Mouse (Mus musculus) erythroblast, embryonic 14.5 days (primary cell): Measurements from ENCODE around the gene Mospd2. TPM values are rescaled to one million over a fixed set of nuclear protein-coding genes. Genes with fewer than 3 reads are reported as not detected.

Source experiments
- H3K27me3 ChIP-seq: 2 replicates; pipeline ENCODE4 v1.6.1; 2012; ENCODE audit warnings: inconsistent platforms; ENCODE audit not compliant: control insufficient read depth
- H3K36me3 ChIP-seq: 2 replicates; pipeline ENCODE4 v1.6.1; 2012; ENCODE audit warnings: mild to moderate bottlenecking, inconsistent platforms; ENCODE audit not compliant: control insufficient read depth
- H3K4me1 ChIP-seq: 2 replicates; pipeline ENCODE4 v1.6.1; 2012; ENCODE audit warnings: inconsistent platforms; ENCODE audit not compliant: control insufficient read depth
- H3K4me3 ChIP-seq: replicated peaks from 2 replicates; pipeline ENCODE3; 2012; ENCODE audit warnings: moderate library complexity, mild to moderate bottlenecking, inconsistent platforms
- H3K9me3 ChIP-seq: 2 replicates; pipeline ENCODE4 v1.6.1; 2012; ENCODE audit warnings: low read length, inconsistent platforms, mixed read lengths; ENCODE audit not compliant: control insufficient read depth
- GATA1 ChIP-seq: IDR thresholded peaks from 2 replicates; pipeline ENCODE4 v1.6.1; 2012; ENCODE audit warnings: low read length, inconsistent platforms, mixed read lengths
- TAL1 ChIP-seq: IDR thresholded peaks from 3 replicates; pipeline ENCODE4 v1.6.1; 2012; ENCODE audit warnings: low read length, inconsistent platforms, mixed read lengths
- polyA plus RNA-seq: library from polyadenylated mRNA; stranded (reverse); fragments of >175 nt; gene quantifications from 2 replicates; pipeline ENCODE4 v1.2.3, GENCODE M21; 2012

The Mospd2 gene
- polyA plus RNA-seq: 0.02 and 0.03 TPM in 2 replicates

DNA sequence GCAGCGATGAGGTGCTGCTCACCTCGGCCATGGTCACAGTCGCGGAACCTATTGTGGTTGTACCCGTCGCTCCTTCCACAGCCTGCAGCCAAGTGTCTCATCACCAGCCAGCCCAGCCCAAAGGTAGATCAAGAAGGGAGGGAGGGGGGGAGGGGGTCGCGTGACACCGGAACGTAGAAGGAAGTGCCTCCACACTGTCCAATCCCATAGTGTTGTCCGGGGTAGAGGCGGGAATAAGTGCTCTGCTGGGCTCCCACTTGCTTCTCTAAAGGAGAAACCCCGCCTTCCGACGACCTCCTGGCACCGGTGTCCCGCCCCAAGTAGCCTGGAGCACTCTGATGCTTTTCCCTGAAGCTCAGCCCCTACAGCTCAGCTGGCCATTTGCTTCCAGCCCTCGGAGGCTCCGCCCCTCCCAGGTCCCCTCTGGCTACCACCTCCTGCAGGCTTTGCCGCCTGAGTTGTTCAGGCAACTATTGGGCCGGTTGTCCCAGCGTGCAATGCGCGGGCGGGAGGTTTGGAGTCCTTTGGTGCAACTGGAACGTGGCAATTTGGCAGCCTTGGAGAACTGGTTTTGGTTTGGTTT, at the start of gene Mospd2, which contains the start of gene Fancb:
TSS of gene Mospd2 (minus strand) at position 183 of the 583 bp plus-strand sequence.
TSS of gene Fancb (plus strand) at position 400 of the 583 bp plus-strand sequence.
- TF ChIP-seq GATA1 (no peak), TAL1 (no peak)
- peak within 1 kb of the TSS; percentile 76 for H3K4me3 ChIP-seq
- peaks cover 3% of the 10 kb centered on the region for H3K36me3 ChIP-seq
- H3K9me3 ChIP-seq: no peaks in the 10 kb centered on the region
- no peaks in the 10 kb centered on the region for H3K27me3 ChIP-seq
- peaks cover 13% of the 10 kb centered on the region for H3K4me1 ChIP-seq

GRCm38 (mm10) chrX:165004779-165005324, 24.7 kb upstream of the Mospd2 start, which contains the start of gene Gm17604:
Gene Gm17604, minus strand, starts transcription at chrX:165004829.
- no peaks in the 10 kb centered on the region for H3K9me3 ChIP-seq

GRCm38 (mm10) chrX:165003141-165003540, 23.0 kb upstream of the Mospd2 start:
- no peak overlapping the region for H3K4me3 ChIP-seq
- no peaks in the 10 kb centered on the region for H3K4me1 ChIP-seq
- H3K27me3 ChIP-seq: no peaks in the 10 kb centered on the region
- TF ChIP-seq GATA1: no peak
- no peak for TF ChIP-seq TAL1
- H3K9me3 ChIP-seq: no peaks in the 10 kb centered on the region
- no peaks in the 10 kb centered on the region for H3K36me3 ChIP-seq

More at GRCm38 (mm10) chrX:165004779-165005324, 24.7 kb upstream of the Mospd2 start, which contains the start of gene Gm17604:
- no peaks in the 10 kb centered on the region for H3K4me1 ChIP-seq
- H3K27me3 ChIP-seq: no peaks in the 10 kb centered on the region
- no peak within 1 kb of the TSS for H3K4me3 ChIP-seq
- TF ChIP-seq GATA1 (no peak), TAL1 (no peak)
- no peaks in the 10 kb centered on the region for H3K36me3 ChIP-seq

DNA sequence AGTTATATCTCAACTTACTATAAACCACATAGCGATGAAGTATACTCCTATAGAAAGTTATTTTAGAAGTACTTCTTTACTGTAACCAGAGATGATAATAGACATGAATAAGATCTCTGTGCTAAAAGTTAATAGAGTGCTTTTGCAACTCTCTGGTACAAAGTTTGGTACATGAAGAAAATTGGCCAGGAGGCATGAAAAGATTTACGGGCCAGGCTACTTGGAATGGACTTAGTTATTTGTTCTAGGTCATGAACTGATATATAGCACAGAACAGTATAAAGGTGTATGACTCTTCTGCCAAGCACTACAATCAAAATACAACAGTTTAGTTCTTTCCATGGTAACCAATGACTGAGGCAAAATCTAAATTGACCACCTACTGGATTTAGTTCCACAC, 1.3 kb downstream of the Mospd2 start:
- H3K4me3 ChIP-seq: no peak overlapping the region
- TF ChIP-seq GATA1: no peak

GRCm38 (mm10) chrX:164971206-164971605, 9.0 kb downstream of the Mospd2 start:
- no peaks in the 10 kb centered on the region for H3K36me3 ChIP-seq
- H3K9me3 ChIP-seq: no peaks in the 10 kb centered on the region
- H3K4me1 ChIP-seq: no peaks in the 10 kb centered on the region
- H3K27me3 ChIP-seq: no peaks in the 10 kb centered on the region
- no peak overlapping the region for H3K4me3 ChIP-seq
- no peak for TF ChIP-seq GATA1
- TF ChIP-seq TAL1: no peak

More for the DNA sequence above, 1.3 kb downstream of the Mospd2 start:
- Histone ChIP-seq H3K36me3 (peaks cover 3% of the 10 kb centered on the region), H3K27me3 (no peaks in the 10 kb centered on the region), H3K4me1 (peaks cover 13% of the 10 kb centered on the region), H3K9me3 (no peaks in the 10 kb centered on the region)

GRCm38 (mm10) chrX:164965750-164966448, 14.3 kb downstream of the Mospd2 start:
- no peak overlapping the region for H3K4me3 ChIP-seq
- no peak for TF ChIP-seq GATA1
- TF ChIP-seq TAL1: no peak
- no peaks in the 10 kb centered on the region for H3K9me3 ChIP-seq
- H3K27me3 ChIP-seq: no peaks in the 10 kb centered on the region
- no peaks in the 10 kb centered on the region; the same call in 1 of the 2 replicates for H3K36me3 ChIP-seq
- no peaks in the 10 kb centered on the region for H3K4me1 ChIP-seq

DNA sequence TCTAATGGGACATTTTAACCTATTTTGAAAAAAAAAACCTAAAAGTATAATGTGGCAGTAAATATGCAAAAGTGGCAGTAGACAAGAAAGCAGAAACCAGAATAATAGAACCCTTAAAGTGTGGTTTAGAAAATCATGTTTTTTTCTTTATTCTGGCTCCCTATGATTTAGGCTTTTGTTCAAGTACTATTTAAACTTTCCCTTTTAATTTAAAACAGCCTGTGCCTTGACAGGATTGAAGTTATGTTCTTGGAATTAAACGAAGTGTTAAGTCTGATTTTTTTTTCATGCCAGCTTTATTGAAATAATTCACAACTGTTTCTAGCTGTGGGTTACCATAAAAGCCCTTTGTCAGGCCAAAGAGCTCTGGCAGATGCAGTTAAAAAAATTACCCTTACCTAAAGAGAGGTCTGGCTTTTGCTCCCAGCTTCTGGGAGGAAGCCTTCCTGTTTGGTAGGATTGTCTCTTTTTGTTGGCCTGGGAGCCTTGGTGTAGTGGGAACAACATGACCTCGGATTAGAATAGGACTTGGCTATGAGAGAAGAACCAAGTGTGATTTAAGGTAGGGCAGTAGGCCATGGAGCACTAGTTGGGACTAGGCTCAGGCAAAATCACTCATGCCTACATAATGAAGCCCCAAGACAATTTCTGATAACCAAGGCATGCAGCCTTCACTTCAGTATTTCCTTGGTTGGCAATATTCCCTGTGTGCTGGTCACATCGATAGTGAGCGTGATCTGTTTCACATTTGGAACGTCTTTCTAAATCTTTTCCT, 27.4 kb downstream of the Mospd2 start:
- Histone ChIP-seq H3K36me3 (no peaks in the 10 kb centered on the region), H3K27me3 (no peaks in the 10 kb centered on the region), H3K4me1 (no peaks in the 10 kb centered on the region), H3K4me3 (no peak overlapping the region), H3K9me3 (no peaks in the 10 kb centered on the region)
- TF ChIP-seq TAL1 (no peak), GATA1 (no peak)

DNA sequence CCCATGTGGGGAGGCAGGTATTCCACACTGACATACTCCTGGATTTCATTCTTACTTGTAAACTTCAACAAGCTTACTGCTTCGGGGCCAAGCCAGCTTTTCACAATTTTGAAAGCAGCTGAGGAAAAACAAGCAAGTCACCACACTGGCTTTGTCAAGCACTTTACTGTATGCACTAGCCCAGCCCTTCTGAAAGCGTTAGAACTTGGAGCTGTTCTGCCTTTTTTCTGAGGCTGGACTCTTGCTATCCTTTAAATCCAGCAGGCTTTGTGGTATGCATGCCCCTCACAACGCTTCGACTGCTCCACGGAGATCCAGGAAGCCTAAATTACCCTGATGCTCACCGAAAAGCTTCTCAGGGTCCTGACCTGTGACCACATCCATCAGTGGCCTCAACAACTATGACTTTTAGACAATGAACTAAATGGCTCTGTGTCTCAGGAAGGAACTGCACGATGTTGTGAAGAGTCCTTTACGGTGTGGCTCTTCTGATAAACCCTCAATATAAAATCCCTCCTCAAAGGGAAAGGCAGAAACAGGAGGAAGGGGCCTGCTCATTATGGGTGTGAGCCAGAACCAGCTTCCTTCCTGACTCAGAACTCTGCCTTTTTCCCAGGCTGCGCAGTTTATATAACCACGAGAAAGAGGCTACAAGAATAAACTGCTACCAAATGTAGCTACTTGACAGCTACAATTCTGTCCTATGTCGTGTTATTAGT, 28.2 kb downstream of the Mospd2 start:
- no peaks in the 10 kb centered on the region for H3K4me1 ChIP-seq
- H3K9me3 ChIP-seq: no peaks in the 10 kb centered on the region
- no peaks in the 10 kb centered on the region for H3K36me3 ChIP-seq
- H3K27me3 ChIP-seq: no peaks in the 10 kb centered on the region
- H3K4me3 ChIP-seq: no peak overlapping the region
- TF ChIP-seq TAL1 (no peak), GATA1 (no peak)

- H3K36me3 ChIP-seq: peaks cover 4% of the 10 kb centered on the region
- H3K4me3 ChIP-seq: no peak overlapping the region
- H3K4me1 ChIP-seq: no peaks in the 10 kb centered on the region
- no peak for TF ChIP-seq GATA1
- no peak for TF ChIP-seq TAL1
- H3K9me3 ChIP-seq: no peaks in the 10 kb centered on the region; the same call in 1 of the 2 replicates
- no peaks in the 10 kb centered on the region for H3K27me3 ChIP-seq
These were observed 38.6 kb downstream of the Mospd2 start for GRCm38 (mm10) chrX:164941540-164941939.
